Mouse (Mus musculus): ENCODE data around the gene Dnm3. TPM values are rescaled to one million over a fixed set of nuclear protein-coding genes. Genes with fewer than 3 reads are reported as not detected.

Gene Dnm3
- total RNA-seq, 2 experiments from 2014 or later = 79.8 to 80.9 TPM

- DNase-seq = no peak
These were observed 459.2 kb downstream of the Dnm3 start for GRCm38 (mm10) chr1:162018601-162018977.

- no peak for DNase-seq
These were observed 459.7 kb downstream of the Dnm3 start for GRCm38 (mm10) chr1:162017975-162018600.

GRCm38 (mm10) chr1:162016982-162017381, 460.9 kb downstream of the Dnm3 start:
- DNase-seq = no peak

GRCm38 (mm10) chr1:162015247-162015862, 462.5 kb downstream of the Dnm3 start:
- DNase-seq = no peak

- DNase-seq = no peak
These were observed 464.3 kb downstream of the Dnm3 start for GRCm38 (mm10) chr1:162013561-162013960.

GRCm38 (mm10) chr1:162011523-162012245, 466.1 kb downstream of the Dnm3 start:
- no peak for DNase-seq

- no peak for DNase-seq
These were observed 468.7 kb downstream of the Dnm3 start for GRCm38 (mm10) chr1:162009086-162009485.

- no peak for DNase-seq
These were observed 469.2 kb downstream of the Dnm3 start for GRCm38 (mm10) chr1:162008631-162009067.

- DNase-seq = no peak
These were observed 469.6 kb downstream of the Dnm3 start for GRCm38 (mm10) chr1:162008208-162008607.

GRCm38 (mm10) chr1:162006109-162006508, 471.7 kb downstream of the Dnm3 start:
- no peak for DNase-seq

- DNase-seq = no peak
These were observed 472.7 kb downstream of the Dnm3 start for GRCm38 (mm10) chr1:162004821-162005770.

GRCm38 (mm10) chr1:162004518-162004780, 473.4 kb downstream of the Dnm3 start:
- no peak for DNase-seq

- DNase-seq = no peak
These were observed 473.9 kb downstream of the Dnm3 start for GRCm38 (mm10) chr1:162003729-162004517.

- no peak for DNase-seq
These were observed 476.5 kb downstream of the Dnm3 start for GRCm38 (mm10) chr1:162001328-162001727.

GRCm38 (mm10) chr1:161999882-162000371, 477.9 kb downstream of the Dnm3 start:
- peak; percentile 74 for DNase-seq

- DNase-seq = no peak
These were observed 478.5 kb downstream of the Dnm3 start for GRCm38 (mm10) chr1:161999338-161999737.

- no peak for DNase-seq
These were observed 479.1 kb downstream of the Dnm3 start for GRCm38 (mm10) chr1:161998781-161999180.

GRCm38 (mm10) chr1:161992389-161992788, 485.4 kb downstream of the Dnm3 start:
- no peak for DNase-seq

GRCm38 (mm10) chr1:161991846-161992245, 486.0 kb downstream of the Dnm3 start:
- no peak for DNase-seq

- no peak for DNase-seq
These were observed 486.9 kb downstream of the Dnm3 start for GRCm38 (mm10) chr1:161990684-161991578.

Measured in layer of hippocampus, postnatal 36 days (tissue).